Mouse (Mus musculus) layer of hippocampus, adult 8-10 months (tissue): ENCODE measurements at regions not wholly inside any gene's neighbourhood (a gene's known extent, or its start where the extent isn't known, plus 50 kb on each side); places are given as distances from the start of the nearest gene placed in this dataset.

Source experiments
- DNase-seq, 2 experiments: peaks; one replicate each; pipeline ENCODE4 v3.0.0; 2022; ENCODE audit warnings: low spot score in 2 of 2

- no peak for DNase-seq
Measured at GRCm38 (mm10) chr2:143419791-143420190, 126.2 kb upstream of the Pcsk2 start.

- no peak for DNase-seq
Measured at GRCm38 (mm10) chr2:143450680-143451079, 95.3 kb upstream of the Pcsk2 start.

GRCm38 (mm10) chr2:143451256-143451655 is 94.7 kb upstream of the Pcsk2 start:
- DNase-seq: peak; percentile 14 to 16

GRCm38 (mm10) chr2:143451661-143452060 is 94.3 kb upstream of the Pcsk2 start:
- DNase-seq: no peak

GRCm38 (mm10) chr2:143467936-143468335 is 78.0 kb upstream of the Pcsk2 start:
- DNase-seq: no peak

- peak; percentile 18 to 45 for DNase-seq
Measured at GRCm38 (mm10) chr2:143471394-143471793, 74.6 kb upstream of the Pcsk2 start.

- no peak for DNase-seq
Measured at GRCm38 (mm10) chr2:143490830-143491229, 55.1 kb upstream of the Pcsk2 start.
